Mouse (Mus musculus): Measurements from ENCODE around the gene D130043K22Rik.

The D130043K22Rik gene

GRCm38 (mm10) chr13:24844983-24845955 lies at the start of gene D130043K22Rik:
Gene D130043K22Rik (plus strand): TSS chr13:24845135.
- DNase-seq (ENCODE audit: low spot score): peak; percentile 66

GRCm38 (mm10) chr13:24798686-24799085 lies 46.2 kb upstream of the D130043K22Rik start:
- DNase-seq (ENCODE audit: low spot score): no peak

GRCm38 (mm10) chr13:24799378-24799777 lies 45.6 kb upstream of the D130043K22Rik start:
- no peak for DNase-seq (ENCODE audit: low spot score)

GRCm38 (mm10) chr13:24799925-24800673 lies 44.8 kb upstream of the D130043K22Rik start:
- DNase-seq (ENCODE audit: low spot score): no peak

- DNase-seq (ENCODE audit: low spot score): peak; percentile 97
Measured at GRCm38 (mm10) chr13:24800674-24801307, 44.1 kb upstream of the D130043K22Rik start.

- peak; percentile 48 for DNase-seq (ENCODE audit: low spot score)
Measured at GRCm38 (mm10) chr13:24801308-24801921, 43.5 kb upstream of the D130043K22Rik start, which contains the start of gene BC005537. Gene BC005537 (plus strand): TSS chr13:24801657.

- peak; percentile 51 for DNase-seq (ENCODE audit: low spot score)
Measured at GRCm38 (mm10) chr13:24802131-24802691, 42.7 kb upstream of the D130043K22Rik start.

GRCm38 (mm10) chr13:24803196-24803595 lies 41.7 kb upstream of the D130043K22Rik start:
- DNase-seq (ENCODE audit: low spot score): no peak

- no peak for DNase-seq (ENCODE audit: low spot score)
Measured at GRCm38 (mm10) chr13:24806079-24806478, 38.9 kb upstream of the D130043K22Rik start.

GRCm38 (mm10) chr13:24812521-24812920 lies 32.4 kb upstream of the D130043K22Rik start:
- DNase-seq (ENCODE audit: low spot score): no peak

GRCm38 (mm10) chr13:24814616-24815015 lies 30.3 kb upstream of the D130043K22Rik start:
- DNase-seq (ENCODE audit: low spot score): no peak

GRCm38 (mm10) chr13:24816125-24817092 lies 28.5 kb upstream of the D130043K22Rik start:
- DNase-seq (ENCODE audit: low spot score): no peak

GRCm38 (mm10) chr13:24819931-24820330 lies 25.0 kb upstream of the D130043K22Rik start:
- DNase-seq (ENCODE audit: low spot score): no peak

- peak; percentile 65 for DNase-seq (ENCODE audit: low spot score)
Measured at GRCm38 (mm10) chr13:24822663-24823343, 22.1 kb upstream of the D130043K22Rik start.

- no peak for DNase-seq (ENCODE audit: low spot score)
Measured at GRCm38 (mm10) chr13:24824647-24825046, 20.3 kb upstream of the D130043K22Rik start.

- no peak for DNase-seq (ENCODE audit: low spot score)
Measured at GRCm38 (mm10) chr13:24825587-24825986, 19.3 kb upstream of the D130043K22Rik start.

- DNase-seq (ENCODE audit: low spot score): no peak
Measured at GRCm38 (mm10) chr13:24826116-24826515, 18.8 kb upstream of the D130043K22Rik start.

GRCm38 (mm10) chr13:24830756-24831352 lies 14.1 kb upstream of the D130043K22Rik start:
- no peak for DNase-seq (ENCODE audit: low spot score)

All from layer of hippocampus, adult 11-12 months (tissue).